Mouse (Mus musculus): ENCODE measurements around the gene Cntrl.

The Cntrl gene

GRCm38 (mm10) chr2:35124716-35125115 is 15.4 kb downstream of the Cntrl start:
- DNase-seq (ENCODE audit: low spot score in 2 of 2) = no peak

GRCm38 (mm10) chr2:35131491-35131890 is 22.2 kb downstream of the Cntrl start:
- no peak for DNase-seq (ENCODE audit: low spot score in 2 of 2)

GRCm38 (mm10) chr2:35131991-35132661 is 22.8 kb downstream of the Cntrl start:
- peak; percentile 94 to 97 for DNase-seq (ENCODE audit: low spot score in 2 of 2)

- no peak for DNase-seq (ENCODE audit: low spot score in 2 of 2)
These were observed 23.4 kb downstream of the Cntrl start for GRCm38 (mm10) chr2:35132662-35133055.

GRCm38 (mm10) chr2:35133891-35134290 is 24.6 kb downstream of the Cntrl start:
- no peak for DNase-seq (ENCODE audit: low spot score in 2 of 2)

GRCm38 (mm10) chr2:35138576-35138975 is 29.3 kb downstream of the Cntrl start:
- DNase-seq (ENCODE audit: low spot score in 2 of 2) = no peak

GRCm38 (mm10) chr2:35141673-35142072 is 32.4 kb downstream of the Cntrl start:
- DNase-seq (ENCODE audit: low spot score in 2 of 2) = no peak

- DNase-seq (ENCODE audit: low spot score in 2 of 2) = no peak
These were observed 39.5 kb downstream of the Cntrl start for GRCm38 (mm10) chr2:35148806-35149205.

GRCm38 (mm10) chr2:35151303-35151882 is 42.1 kb downstream of the Cntrl start:
- DNase-seq (ENCODE audit: low spot score in 2 of 2) = no peak

- DNase-seq (ENCODE audit: low spot score in 2 of 2) = no peak
These were observed 43.9 kb downstream of the Cntrl start for GRCm38 (mm10) chr2:35153179-35153578.

- DNase-seq (ENCODE audit: low spot score in 2 of 2) = no peak
These were observed 44.7 kb downstream of the Cntrl start for GRCm38 (mm10) chr2:35153844-35154554.

GRCm38 (mm10) chr2:35156985-35157384 is 47.7 kb downstream of the Cntrl start:
- DNase-seq (ENCODE audit: low spot score in 2 of 2) = no peak

GRCm38 (mm10) chr2:35157836-35158235 is 48.5 kb downstream of the Cntrl start:
- no peak for DNase-seq (ENCODE audit: low spot score in 2 of 2)

GRCm38 (mm10) chr2:35158358-35158757 is 49.1 kb downstream of the Cntrl start:
- no peak for DNase-seq (ENCODE audit: low spot score in 2 of 2)

- DNase-seq (ENCODE audit: low spot score in 2 of 2) = no peak
These were observed 50.9 kb downstream of the Cntrl start for GRCm38 (mm10) chr2:35160206-35160605.

GRCm38 (mm10) chr2:35161846-35162488 is 52.7 kb downstream of the Cntrl start:
- DNase-seq (ENCODE audit: low spot score in 2 of 2) = no peak

GRCm38 (mm10) chr2:35163396-35163795 is 54.1 kb downstream of the Cntrl start:
- DNase-seq (ENCODE audit: low spot score in 2 of 2) = no peak

GRCm38 (mm10) chr2:35165416-35165815 is 56.1 kb downstream of the Cntrl start:
- DNase-seq (ENCODE audit: low spot score in 2 of 2) = no peak

GRCm38 (mm10) chr2:35166816-35167215 is 57.5 kb downstream of the Cntrl start:
- DNase-seq (ENCODE audit: low spot score in 2 of 2) = no peak

GRCm38 (mm10) chr2:35169452-35169851 is 60.2 kb downstream of the Cntrl start:
- DNase-seq (ENCODE audit: low spot score in 2 of 2) = no peak

GRCm38 (mm10) chr2:35171341-35171861 is 62.1 kb downstream of the Cntrl start:
- peak in 1 of 2 experiments; percentile 20 for DNase-seq (ENCODE audit: low spot score in 2 of 2)

- DNase-seq (ENCODE audit: low spot score in 2 of 2) = no peak
These were observed 63.0 kb downstream of the Cntrl start for GRCm38 (mm10) chr2:35172246-35172645.
